Mouse (Mus musculus) brain, embryonic 14.5 days (tissue): Measurements from ENCODE around the gene Zranb3.

Experiments used
- CTCF ChIP-seq: fragments of 200-500 bp; IDR thresholded peaks from 2 replicates; pipeline ENCODE4 v1.5.1; 2012; ENCODE audit warnings: inconsistent platforms, mild to moderate bottlenecking, moderate library complexity, borderline replicate concordance; ENCODE audit not compliant: insufficient read depth, insufficient read length; ENCODE audit errors: extremely low read depth
- POLR2A ChIP-seq: fragments of 200-500 bp; IDR thresholded peaks from 2 replicates; pipeline ENCODE4 v1.6.1; 2012; ENCODE audit warnings: mild to moderate bottlenecking, inconsistent platforms, borderline replicate concordance; ENCODE audit not compliant: poor library complexity, insufficient read depth, insufficient read length, severe bottlenecking; ENCODE audit errors: extremely low read depth

DNA sequence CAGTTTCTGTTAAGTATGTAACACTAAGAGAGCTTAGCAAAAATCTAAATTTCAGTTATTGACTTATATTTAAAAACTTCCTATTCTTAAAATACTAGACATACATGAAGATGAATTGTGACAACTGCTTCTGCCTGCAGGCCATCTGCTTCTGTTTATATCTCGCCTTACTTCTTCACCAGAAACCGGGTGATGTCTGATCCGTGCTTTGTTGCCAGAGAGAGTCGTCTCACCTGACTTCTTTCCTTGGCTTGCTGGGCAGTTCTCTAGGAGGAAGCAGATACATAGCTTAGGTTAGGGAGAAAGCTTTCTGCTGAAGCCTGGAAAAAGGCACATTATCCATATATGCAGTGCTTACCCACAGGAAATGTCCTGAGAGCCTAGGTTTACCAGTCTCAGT, 148.0 kb downstream of the Zranb3 start:
- TF ChIP-seq POLR2A (no peak), CTCF (no peak)
